Mouse (Mus musculus) kidney, adult 2 months (tissue): ENCODE results near the gene Frrs1l. TPM values are rescaled to one million over a fixed set of nuclear protein-coding genes. Genes with fewer than 3 reads are reported as not detected.

Experiments
- DNase-seq: peaks from one replicate; pipeline ENCODE4 v3.0.0; 2021
- H3K27ac ChIP-seq: fragments of 200-500 bp; 2 replicates; pipeline ENCODE4 v1.5.1; 2012; ENCODE audit warnings: low read depth, low read length, control low read depth, inconsistent platforms; ENCODE audit not compliant: insufficient read depth
- H3K27me3 ChIP-seq: fragments of 200-500 bp; replicated peaks from 2 replicates; pipeline ENCODE4 v1.6.1; 2012; ENCODE audit warnings: mild to moderate bottlenecking, moderate library complexity, low read length, inconsistent platforms; ENCODE audit not compliant: control insufficient read depth, insufficient read depth
- H3K36me3 ChIP-seq: fragments of 200-500 bp; 2 replicates; pipeline ENCODE4 v1.6.1; 2012; ENCODE audit warnings: mild to moderate bottlenecking, moderate library complexity, low read length, inconsistent platforms; ENCODE audit not compliant: control insufficient read depth, insufficient read depth
- H3K4me1 ChIP-seq: fragments of 200-500 bp; 2 replicates; pipeline ENCODE4 v1.6.1; 2011; ENCODE audit warnings: low read length; ENCODE audit not compliant: control insufficient read depth, insufficient read depth
- H3K4me3 ChIP-seq: fragments of 200-500 bp; 2 replicates; pipeline ENCODE4 v1.5.1; 2011; ENCODE audit warnings: mild to moderate bottlenecking, low read depth, low read length, control low read depth; ENCODE audit not compliant: insufficient read depth
- CTCF ChIP-seq: fragments of 200-500 bp; conservative IDR thresholded peaks from 2 replicates; pipeline ENCODE4 v1.5.1; 2011; ENCODE audit warnings: low read depth, mild to moderate bottlenecking, control low read depth, low read length, moderate library complexity, mixed read lengths; ENCODE audit not compliant: insufficient read depth, insufficient read length
- POLR2A ChIP-seq: fragments of 200-500 bp; IDR thresholded peaks from one replicate; pipeline ENCODE4 v1.6.1; 2011; ENCODE audit warnings: low read depth, low read length, control low read depth
- WGBS: fragments of 180-500 bp; shearing (Covaris S2); methylation state at CpG from one replicate; pipeline ENCODE4 v1.1.7; 2018; 5-methylcytosine and 5-hydroxymethylcytosine counted together
- polyA plus RNA-seq: library from polyadenylated mRNA; depleted of rRNA; stranded (reverse); fragments of >200 nt; gene quantifications from 2 replicates; pipeline ENCODE4 v1.2.3, GENCODE M21; 2012; rRNA removed

The Frrs1l gene
- 0.02 and 0.03 TPM in 2 replicates for polyA plus RNA-seq

DNA sequence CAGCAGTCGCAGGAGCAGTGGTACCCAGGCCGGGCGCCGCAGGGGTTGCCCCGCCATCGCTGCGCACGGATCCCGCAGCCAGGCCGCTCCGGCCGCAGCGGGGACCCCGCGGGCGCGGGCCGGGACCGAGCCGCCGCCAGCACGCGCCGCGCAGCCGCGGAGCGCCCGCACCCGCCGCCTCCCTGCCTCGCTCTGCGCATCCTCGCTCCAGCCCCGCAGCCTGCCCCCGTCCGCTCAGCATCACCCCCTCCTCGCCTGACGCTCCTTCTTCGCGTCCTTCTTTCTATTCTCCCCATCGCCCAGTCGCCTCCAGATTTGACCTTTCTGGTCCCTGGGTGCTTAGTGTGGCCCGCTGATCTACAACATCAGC lies at the start of gene Frrs1l:
Frrs1l (minus strand) TSS at position 177 of the 370 bp plus-strand sequence.
- no peaks in the 10 kb centered on the region for H3K36me3 ChIP-seq
- H3K4me1 ChIP-seq = no peaks in the 10 kb centered on the region
- no peak within 1 kb of the TSS for H3K27ac ChIP-seq
- WGBS = 1% methylated on average over 44 of the region's 44 CpGs
- H3K4me3 ChIP-seq = no peak within 1 kb of the TSS
- no peaks in the 10 kb centered on the region for H3K27me3 ChIP-seq
- DNase-seq = no peak
- TF ChIP-seq CTCF = no peak
- TF ChIP-seq POLR2A = no peak

DNA sequence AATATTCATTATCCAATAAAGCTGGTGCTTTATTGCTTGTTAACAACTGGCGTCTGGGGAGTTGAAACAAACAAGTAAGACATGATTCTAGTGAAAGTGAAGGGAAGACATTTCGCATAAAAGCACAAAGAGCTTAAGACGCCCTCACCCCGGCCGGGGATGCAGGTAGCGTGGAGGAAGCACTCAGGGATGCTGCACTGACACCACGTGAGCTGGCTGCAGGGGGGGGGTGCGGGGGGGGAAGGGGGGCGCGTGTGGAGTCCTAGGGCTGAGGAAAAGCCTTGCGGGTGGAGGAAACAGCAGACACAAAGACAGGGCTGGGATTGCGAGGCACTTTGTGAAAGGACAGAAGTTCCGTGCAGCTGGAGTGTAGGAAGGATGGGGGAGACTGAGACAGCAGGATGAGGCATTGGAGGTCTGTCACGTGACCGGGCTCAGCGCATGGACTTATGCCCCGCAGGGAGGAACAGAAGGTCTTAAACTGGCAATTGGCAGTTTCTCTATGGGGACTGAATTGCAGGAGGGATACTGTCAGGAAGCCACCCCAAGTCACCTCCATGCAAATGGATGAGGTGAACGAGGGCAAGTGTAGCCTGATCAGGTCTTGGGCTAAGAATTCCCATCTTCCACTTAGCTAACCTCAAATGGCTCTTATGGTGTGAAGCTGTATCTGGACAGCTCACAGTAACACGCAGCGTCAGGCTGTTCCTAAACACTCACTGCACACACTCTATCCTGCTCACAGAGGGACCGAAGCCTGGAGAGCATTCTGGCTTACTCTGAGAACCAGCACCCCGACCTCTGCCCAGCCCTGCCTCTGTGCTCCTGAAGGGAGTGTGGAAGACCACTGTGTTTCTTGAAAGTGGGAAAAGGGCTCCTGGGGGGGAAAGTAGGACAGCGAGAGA lies 49.2 kb upstream of the Frrs1l start:
- Histone ChIP-seq H3K4me3 (no peak overlapping the region), H3K27me3 (no peaks in the 10 kb centered on the region), H3K4me1 (no peaks in the 10 kb centered on the region), H3K36me3 (no peaks in the 10 kb centered on the region), H3K27ac (no peak overlapping the region)
- no peak for DNase-seq
- TF ChIP-seq CTCF (no peak), POLR2A (no peak)
- WGBS = 14% methylated on average over 22 of the region's 23 CpGs

GRCm38 (mm10) chr4:57037554-57037953 lies 47.4 kb upstream of the Frrs1l start:
- 70% methylated on average over 7 of the region's 7 CpGs for WGBS
- H3K36me3 ChIP-seq = no peaks in the 10 kb centered on the region
- no peak overlapping the region for H3K4me3 ChIP-seq
- no peak for DNase-seq
- no peaks in the 10 kb centered on the region for H3K27me3 ChIP-seq
- H3K27ac ChIP-seq = no peak overlapping the region
- no peaks in the 10 kb centered on the region for H3K4me1 ChIP-seq
- TF ChIP-seq POLR2A (no peak), CTCF (no peak)

DNA sequence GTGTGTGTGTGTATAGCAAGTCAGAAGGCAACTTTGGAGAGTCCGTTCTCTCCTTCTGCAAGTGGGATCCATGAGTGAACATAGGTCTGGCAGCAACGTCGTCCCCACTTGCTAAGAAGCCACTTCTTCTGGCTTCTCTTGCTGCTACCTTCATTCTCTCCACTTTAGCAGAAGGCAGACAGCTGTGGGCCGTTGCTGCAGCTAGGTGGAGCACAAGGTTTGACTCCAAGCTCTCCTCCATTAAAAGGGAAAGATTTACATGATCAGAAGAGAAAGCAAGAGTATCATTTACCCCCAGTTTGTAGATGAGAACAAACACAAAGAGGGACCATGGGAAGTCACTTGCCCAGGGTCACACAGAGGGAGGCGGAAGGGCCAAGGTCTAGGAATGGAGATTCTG lies 44.0 kb upstream of the Frrs1l start:
- H3K4me1 ChIP-seq = no peaks in the 10 kb centered on the region
- DNase-seq = no peak
- no peaks in the 10 kb centered on the region for H3K27me3 ChIP-seq
- H3K4me3 ChIP-seq = no peak overlapping the region
- 63% methylated on average over 5 of the region's 5 CpGs for WGBS
- no peaks in the 10 kb centered on the region for H3K36me3 ChIP-seq
- peak; percentile 51 for TF ChIP-seq CTCF
- no peak for TF ChIP-seq POLR2A
- no peak overlapping the region for H3K27ac ChIP-seq

GRCm38 (mm10) chr4:57031440-57031839 lies 41.2 kb upstream of the Frrs1l start:
- Histone ChIP-seq H3K4me1 (no peaks in the 10 kb centered on the region), H3K36me3 (no peaks in the 10 kb centered on the region), H3K27ac (no peak overlapping the region), H3K27me3 (no peaks in the 10 kb centered on the region), H3K4me3 (no peak overlapping the region)
- DNase-seq = no peak
- TF ChIP-seq POLR2A (no peak), CTCF (no peak)
- 73% methylated on average over 4 of the region's 4 CpGs for WGBS

GRCm38 (mm10) chr4:57027954-57028353 lies 37.8 kb upstream of the Frrs1l start:
- Histone ChIP-seq H3K4me3 (no peak overlapping the region), H3K27ac (no peak overlapping the region), H3K27me3 (no peaks in the 10 kb centered on the region), H3K4me1 (no peaks in the 10 kb centered on the region), H3K36me3 (no peaks in the 10 kb centered on the region)
- TF ChIP-seq POLR2A = no peak
- no peak for TF ChIP-seq CTCF
- 56% methylated on average over 10 of the region's 10 CpGs for WGBS
- DNase-seq = no peak

DNA sequence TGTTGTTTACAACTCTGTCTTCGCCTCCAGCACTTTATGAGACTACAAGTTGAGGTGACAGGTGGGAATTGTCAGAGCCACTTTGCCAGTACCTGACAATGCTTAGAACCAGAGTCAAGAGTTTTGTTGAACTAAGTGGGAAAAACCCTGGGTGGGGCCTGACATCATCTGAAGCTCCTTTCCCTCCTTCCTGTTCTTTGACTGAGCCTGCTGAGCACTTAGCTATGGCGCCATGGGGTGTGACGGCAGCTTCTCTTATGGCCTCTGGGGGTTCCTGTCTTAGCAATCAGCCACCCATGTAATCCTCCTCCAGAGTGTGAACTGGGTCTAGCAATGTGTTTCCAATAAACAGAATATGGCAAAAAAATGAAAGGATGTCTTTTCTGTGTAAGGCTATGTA lies 33.3 kb upstream of the Frrs1l start:
- no peak for DNase-seq
- 76% methylated on average over 3 of the region's 3 CpGs for WGBS
- no peaks in the 10 kb centered on the region for H3K4me1 ChIP-seq
- no peaks in the 10 kb centered on the region for H3K36me3 ChIP-seq
- H3K27ac ChIP-seq = no peak overlapping the region
- no peak for TF ChIP-seq CTCF
- no peak for TF ChIP-seq POLR2A
- H3K27me3 ChIP-seq = no peaks in the 10 kb centered on the region
- H3K4me3 ChIP-seq = no peak overlapping the region
